Mouse (Mus musculus): ENCODE data around the gene Adcy4.

Gene Adcy4

DNA sequence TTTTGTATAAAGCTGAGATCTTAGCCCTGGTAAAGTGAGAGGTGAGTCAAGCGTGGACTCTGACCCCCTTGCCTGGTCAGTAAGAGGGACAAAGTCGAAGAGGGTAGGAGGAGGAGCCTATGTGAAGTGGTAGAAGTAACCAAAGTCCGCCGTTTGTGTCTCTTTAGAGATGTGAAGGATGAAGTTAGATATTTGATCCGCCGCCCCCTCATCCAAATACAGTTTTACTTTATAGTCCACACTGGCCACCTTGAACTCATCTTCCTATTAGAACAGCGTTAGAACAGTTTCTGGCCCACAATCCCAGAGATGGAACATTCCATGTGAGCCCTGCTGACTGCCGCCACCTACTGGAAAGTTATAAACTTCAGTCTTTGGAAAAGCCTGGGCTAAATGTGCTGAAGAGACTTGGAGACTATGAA is 25.5 kb downstream of the Adcy4 start, which contains the start of gene Cideb:
TSS of gene Cideb (minus strand) at position 96 of the 422 bp plus-strand sequence.
- no peak for DNase-seq (ENCODE audit: low read depth)

DNA sequence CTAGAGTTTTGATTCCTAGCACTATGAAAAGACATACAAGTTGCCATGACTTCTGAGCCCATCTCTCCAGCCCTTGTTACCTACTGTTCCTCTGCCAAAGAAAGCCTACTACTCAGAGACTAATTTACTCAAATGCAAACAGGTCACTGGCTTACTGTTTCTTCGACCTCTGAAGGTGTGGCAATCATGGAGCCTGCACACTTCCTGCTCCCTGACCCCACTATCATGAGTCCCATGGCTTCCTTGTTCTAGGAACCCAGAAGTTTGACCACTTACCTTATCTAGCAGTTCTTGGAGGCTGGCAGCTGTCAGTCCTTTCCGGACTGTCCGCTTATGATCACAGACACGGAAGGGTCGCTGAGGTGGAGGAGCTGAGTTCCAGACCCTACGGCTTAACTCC is 26.3 kb downstream of the Adcy4 start:
- no peak for DNase-seq (ENCODE audit: low read depth)

DNA sequence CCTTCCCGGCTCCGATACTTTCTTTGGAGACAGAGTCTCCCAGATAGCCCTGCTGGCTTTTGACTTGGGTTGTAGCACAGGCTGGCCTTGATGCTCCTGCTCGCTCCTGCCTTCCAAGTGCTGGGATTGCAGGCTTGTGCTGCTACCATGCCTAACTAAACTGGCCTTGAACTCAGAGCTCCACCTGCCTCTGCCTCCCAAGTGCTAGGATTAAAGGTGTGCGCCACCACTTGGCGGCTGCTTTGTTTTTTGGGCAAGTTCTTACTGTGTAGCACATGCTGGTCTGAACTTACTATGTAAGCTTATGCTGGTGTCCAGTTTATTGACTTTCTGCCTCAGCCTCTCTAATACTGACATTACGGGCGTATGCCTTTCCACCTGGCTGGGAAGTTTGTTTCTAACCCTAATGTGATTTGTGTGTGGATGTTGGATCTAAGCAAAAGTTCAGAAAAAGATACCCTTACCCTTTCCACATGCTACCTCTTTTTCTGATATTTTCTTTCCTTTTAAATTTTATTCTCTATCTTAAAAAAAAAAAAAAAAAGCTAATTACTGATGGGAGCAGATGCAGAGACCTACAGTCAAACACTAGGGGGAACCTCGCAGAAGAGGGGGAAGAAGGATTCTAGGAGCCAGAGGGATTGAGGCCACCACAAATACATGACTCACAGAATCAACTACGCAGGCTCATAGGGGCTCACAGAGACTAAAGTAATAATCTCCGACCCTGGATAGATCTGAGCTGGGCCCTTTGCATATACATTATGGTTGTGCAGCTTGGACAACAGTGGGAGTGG is 36.6 kb downstream of the Adcy4 start:
- no peak for DNase-seq (ENCODE audit: low read depth)

DNA sequence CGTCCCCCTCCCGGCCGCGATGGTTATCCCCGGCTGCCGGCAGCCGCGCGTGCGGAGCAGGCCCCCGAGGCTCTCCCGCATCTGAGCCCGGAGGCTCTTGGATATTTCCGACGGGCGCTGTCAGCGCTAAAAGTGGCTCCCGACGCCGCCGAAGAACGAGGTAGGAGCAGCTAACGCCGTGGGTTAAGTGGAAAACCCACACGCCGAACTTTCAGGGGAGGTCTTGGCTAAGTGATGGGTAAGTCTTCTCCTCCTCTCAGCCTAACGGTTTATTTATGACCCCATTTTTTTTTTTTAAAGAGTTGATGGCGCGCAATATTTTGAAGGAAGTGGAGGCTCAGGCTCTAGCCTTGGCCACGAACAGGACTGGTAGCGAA is 38.0 kb downstream of the Adcy4 start:
- no peak for DNase-seq (ENCODE audit: low read depth)

DNA sequence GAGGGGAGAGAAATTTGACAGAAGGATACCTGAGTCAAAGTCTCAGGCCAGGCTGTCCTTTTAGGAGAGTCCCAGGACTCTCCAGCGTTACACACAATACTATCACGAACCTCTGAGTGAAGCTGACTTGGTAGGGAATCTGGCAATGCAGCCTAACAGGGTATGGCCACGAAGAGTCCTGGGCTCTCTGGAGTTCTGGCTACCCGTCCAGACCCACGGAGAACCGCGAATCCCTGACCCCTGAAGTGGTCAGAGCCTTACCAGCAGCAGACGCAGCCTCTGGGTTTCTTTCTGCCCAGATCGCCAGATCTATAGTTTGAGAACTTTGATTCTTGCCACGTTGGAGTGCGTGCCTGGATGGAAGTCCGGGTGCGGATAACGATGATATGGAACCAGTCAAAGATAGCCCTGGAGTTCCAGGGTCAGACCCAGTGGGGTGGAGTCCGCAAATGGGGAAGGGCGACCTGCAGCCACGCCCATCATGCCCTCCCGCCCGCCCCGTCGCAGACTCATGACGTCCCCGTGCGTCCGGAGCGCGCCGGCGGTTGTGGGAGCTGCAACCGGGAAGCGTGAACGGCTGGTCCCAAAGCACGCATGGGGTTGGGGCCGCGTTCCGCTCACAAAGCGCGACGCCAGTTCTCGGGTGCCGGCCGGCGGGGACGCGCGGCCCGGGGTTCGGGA is 38.6 kb downstream of the Adcy4 start, which contains the start of the genes Dhrs1 and Nop9:
TSS of gene Dhrs1 (minus strand) at position 511 of the 681 bp plus-strand sequence.
TSS of gene Nop9 (plus strand) at position 514 of the 681 bp plus-strand sequence.
- peak; percentile 34 for DNase-seq (ENCODE audit: low read depth)

DNA sequence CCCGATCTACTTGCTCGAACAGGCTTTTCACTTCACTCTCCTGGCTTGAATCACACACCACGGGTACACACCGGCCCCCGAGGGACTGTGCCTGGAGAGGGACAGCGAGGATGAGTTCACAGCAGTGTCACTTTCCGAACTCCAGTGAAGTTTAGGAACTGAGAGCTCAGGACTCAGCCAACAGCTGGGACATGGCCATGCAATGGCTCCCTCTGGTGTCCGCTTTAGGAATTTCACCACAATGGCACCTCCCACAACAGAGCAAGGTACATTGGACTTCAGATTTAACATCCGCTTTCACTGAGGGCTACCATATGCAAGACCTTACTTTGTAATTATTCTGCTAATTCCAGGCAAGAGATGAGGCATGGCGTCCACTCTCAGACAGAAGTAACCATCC is 40.2 kb downstream of the Adcy4 start:
- DNase-seq (ENCODE audit: low read depth) = peak; percentile 53

DNA sequence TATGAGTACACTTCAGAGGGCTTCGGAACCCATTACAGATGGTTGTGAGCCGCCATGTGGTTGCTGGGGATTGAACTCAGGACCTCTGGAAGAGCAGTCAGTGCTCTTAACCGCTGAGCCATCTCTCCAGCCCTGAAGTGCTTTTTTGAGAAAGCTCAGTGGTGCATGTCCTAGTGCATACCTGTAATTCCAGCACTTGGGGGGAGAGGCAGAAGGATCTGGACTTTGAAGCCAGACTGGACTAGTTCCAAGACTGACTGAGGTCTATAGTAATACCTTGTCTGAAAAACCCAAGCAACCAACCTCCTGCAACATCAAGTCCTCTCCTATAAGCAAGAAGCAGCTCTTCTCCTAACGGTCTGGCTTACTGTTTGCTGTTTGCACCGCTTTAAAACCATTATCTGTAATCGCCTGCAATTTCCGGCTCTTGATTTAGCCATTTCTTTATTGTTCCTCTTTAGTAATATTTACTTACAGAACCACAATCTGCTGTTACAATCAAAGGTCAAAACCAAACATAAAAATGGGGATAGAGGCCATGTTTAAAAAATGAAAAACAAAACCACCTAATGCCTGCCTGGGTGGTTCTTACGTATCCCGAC is 46.7 kb downstream of the Adcy4 start:
- no peak for DNase-seq (ENCODE audit: low read depth)

DNA sequence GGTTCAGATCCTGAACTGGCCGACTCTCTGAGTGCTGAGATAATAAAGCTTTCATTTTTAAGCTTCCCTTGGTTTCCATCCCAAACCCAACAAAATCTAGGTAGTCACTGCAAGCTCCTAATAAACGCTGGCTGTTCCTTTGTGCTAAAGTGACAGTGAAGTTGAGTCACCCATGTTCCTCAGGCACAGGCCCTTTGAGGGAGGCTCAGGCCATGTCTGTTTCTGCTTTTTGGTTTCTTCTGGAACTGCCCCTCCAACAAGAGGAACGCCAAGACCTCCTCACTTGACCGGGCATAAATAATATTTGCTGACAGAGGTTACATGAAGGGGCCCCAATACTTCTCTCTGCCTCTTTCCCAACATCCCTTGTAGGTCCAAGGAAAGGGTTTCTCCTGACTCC is 48.1 kb downstream of the Adcy4 start:
- DNase-seq (ENCODE audit: low read depth) = no peak

DNA sequence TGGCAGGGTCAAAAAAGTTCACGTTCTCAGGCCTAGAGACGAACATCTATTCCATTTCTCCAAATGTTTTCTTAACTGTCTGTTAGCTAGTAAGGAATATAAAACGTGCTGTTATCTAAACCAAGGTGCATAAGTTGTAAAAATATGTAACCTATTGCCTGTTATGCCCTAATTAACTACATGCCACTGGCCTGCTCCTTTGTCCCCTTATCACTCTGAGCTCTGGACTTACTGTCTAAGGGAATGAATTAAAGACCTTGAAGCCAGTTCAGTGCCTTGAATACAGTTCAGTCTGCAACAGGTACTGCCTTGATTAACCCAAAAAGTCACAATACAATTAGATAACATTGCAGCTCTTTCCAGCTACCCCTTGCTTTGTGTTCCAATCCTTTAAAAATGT is 48.6 kb downstream of the Adcy4 start:
- DNase-seq (ENCODE audit: low read depth) = no peak

DNA sequence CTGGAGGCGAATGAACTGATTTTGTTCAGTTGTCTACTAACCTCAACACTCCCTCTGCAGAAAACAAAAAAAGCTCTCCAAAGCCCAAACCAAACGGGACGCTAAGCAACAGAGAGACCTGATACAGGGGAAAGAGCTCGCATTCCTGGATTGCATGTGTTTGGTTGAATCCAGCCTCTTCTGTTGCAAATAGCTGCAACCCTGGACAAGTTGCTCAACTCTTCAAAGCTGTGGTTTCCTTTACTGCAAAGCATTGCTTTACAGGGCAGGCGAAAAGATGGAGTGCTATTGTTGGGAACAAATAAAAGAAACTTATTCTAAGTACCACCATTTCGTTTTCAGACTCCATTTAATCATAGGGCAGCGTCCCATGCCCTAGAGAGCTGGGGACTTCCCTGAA is 49.0 kb downstream of the Adcy4 start:
- DNase-seq (ENCODE audit: low read depth) = no peak

DNA sequence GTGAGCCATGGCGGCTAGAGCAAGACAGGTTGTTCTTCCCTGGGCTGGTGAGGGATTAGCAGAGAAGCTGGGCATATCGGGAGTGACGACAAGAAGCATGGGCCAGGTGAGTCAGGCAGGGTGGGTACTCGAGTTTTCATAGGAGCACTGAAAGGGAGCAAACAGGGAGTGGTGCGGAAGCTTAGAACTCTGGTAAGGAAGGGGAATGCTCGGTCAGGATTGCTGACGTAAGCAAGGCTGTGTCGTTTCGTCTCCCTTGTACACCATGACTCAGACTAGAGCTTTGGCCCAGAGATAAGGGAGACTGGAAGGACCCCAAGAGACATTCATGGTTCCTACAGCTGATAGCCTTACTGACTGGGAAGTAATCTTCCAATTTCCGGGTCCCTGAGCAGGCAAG is 50.0 kb downstream of the Adcy4 start:
- no peak for DNase-seq (ENCODE audit: low read depth)

DNA sequence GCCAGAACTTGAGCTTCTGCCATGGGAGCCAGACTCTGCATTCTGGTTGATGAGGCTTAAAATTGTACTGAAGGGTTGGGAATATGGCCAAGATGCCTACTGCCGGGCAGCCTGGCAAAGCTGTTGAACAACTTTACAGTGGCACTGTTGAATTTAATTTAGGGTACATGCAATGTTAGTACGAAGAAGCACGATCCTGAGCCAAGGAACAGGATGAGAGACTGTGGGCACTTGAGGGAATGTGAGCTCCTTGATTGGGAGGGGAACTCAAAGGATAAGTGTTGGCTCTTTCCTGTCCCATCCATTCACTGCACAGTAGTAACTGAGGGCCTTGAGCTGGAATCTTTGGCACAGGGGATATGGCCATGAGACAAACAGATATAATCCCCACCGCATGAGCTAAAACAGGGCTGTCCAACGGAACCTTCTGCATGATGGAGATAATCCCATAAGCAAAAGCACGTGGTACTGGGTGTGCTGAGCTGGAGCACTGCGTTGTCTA is 53.3 kb downstream of the Adcy4 start:
- no peak for DNase-seq (ENCODE audit: low read depth)

DNA sequence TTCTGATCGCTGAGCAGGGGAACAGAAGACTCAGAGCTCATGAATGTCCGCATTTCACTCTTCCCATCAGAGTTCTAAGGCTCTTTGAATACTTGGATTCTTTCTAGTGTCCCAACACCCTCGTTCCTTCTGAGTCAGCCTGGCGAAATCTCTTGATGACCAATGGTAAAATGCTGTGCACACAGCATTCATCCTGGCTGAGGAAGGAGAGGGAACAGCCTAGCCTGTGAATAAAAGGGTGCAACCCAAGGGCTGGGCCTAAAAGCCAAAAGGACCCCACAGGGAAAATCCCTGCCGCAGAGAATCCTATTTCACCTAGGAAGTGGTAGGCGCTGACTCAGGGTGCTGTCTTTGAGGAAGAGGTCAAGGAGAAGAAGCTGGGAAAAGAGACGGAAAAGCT is 53.8 kb downstream of the Adcy4 start:
- DNase-seq (ENCODE audit: low read depth) = peak; percentile 61

DNA sequence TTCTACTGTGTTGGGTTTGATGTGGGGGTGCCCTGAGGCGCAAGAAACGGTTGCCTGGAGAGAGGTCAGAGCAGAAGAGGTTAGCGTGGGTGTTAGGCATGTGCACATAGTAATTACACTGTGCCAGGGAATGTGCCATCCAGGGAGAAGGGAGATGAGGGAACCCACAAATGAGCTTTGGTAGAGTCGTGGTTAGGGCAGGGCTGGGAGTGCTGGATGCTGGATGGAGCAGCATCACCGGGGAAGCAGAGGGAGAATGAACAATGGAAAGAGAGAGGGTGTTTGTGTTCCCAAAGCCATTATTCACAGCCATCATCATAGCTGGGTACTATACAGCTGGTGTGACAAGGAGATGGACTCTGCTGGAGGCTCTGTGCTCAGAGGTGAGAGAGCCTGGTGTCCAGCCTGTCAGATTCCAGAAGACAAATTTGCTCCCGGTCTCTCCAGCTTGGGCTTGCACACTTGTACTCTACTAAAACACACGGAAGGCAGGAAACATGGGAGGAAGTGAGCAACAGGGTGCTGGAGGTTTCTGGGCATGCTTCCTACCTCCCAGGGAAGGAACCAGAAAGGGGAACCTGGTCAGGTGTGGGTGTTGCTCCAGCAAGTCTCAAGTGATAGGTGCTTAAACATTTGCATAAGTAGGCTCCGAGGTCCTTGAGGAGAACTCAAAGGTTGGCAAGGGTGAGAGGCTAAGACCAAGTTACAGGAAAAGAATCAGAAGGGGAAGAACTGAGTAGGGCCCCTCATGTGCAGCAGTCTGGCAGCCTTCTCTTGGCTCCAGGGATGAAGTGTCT is 55.8 kb downstream of the Adcy4 start:
- DNase-seq (ENCODE audit: low read depth) = no peak

DNA sequence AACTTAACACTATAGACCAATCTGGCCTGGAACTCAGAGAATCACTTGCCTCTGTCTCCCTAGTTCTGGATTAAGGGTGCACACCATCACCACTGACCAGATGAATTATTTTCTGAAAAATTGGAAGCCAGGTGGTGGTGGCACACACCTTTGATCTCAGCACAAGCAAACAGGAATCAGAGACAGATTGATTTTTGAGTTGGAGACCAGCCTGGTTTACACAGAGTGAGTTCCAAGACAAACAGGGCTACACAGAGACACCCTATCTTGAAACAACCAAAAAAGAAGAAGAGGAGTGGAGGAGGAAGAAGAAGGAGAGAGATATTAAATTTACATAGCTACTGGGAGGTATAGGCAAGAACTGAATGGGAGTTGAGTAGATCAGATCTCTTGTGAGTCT is 57.6 kb downstream of the Adcy4 start:
- no peak for DNase-seq (ENCODE audit: low read depth)

DNA sequence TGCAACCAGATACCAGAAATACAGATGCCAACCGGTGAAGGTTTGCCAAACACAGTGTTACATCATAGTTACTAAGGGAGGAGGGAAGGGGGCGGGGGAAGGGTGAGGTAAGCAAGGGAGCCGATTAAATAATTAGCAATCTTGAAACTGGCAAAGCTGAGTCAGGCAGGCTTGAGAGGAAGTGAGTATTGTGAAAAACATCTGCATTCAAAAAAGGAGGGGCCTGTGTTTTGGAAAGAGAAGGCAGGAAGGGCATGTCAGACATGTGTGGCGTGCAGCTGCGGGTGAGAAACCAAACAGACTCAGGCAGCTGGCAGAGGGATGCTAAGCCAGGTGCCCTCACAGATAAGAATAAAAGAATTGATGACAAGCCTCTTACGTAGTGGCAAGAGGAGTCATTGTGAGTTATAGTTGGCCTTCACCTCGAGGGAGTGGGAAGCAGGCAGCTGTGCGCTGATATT is 59.5 kb downstream of the Adcy4 start:
- DNase-seq (ENCODE audit: low read depth) = peak; percentile 60

DNA sequence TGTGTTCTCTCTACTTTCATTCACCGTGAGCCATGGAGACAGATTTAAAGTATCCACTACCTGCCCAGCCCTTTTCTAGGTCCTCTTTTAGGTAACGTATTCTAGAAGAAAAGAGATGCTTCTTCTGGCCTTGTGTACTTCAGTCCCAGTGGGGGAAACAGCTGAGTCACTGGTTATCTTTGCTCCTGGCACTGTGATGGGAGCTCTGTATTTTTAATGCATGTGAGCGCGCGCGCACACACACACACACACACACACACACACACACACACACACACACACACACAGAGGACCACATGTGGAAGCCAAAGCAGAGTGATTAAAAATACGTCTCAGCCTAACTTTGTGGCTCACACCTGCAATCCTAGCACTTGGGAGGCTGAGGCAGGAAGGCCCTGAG is 60.5 kb downstream of the Adcy4 start:
- no peak for DNase-seq (ENCODE audit: low read depth)

DNA sequence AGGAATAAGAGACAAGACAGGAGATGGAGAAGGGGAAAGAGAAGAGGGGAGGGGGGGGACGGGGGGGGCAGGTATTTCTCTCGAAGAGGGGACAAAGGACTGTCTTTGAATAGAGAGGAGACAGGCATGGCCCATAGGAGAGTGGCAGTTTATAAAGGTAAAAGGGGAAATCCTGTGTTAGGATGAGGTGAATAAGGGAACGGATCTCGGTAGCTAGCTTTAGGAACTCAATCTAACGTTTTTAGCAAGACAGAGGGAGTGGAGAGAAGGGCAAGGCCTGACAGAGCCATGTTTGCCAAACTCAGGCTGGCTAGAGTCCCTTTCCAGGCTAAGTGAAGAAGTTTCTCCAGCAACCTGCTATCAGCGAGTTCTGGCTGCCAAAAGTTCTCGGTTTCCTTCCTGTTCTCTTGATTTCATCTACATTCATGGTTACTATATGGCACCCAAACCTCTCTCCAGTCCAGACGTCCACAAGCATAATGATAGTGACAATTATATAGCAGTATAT is 61.4 kb downstream of the Adcy4 start:
- DNase-seq (ENCODE audit: low read depth) = no peak

DNA sequence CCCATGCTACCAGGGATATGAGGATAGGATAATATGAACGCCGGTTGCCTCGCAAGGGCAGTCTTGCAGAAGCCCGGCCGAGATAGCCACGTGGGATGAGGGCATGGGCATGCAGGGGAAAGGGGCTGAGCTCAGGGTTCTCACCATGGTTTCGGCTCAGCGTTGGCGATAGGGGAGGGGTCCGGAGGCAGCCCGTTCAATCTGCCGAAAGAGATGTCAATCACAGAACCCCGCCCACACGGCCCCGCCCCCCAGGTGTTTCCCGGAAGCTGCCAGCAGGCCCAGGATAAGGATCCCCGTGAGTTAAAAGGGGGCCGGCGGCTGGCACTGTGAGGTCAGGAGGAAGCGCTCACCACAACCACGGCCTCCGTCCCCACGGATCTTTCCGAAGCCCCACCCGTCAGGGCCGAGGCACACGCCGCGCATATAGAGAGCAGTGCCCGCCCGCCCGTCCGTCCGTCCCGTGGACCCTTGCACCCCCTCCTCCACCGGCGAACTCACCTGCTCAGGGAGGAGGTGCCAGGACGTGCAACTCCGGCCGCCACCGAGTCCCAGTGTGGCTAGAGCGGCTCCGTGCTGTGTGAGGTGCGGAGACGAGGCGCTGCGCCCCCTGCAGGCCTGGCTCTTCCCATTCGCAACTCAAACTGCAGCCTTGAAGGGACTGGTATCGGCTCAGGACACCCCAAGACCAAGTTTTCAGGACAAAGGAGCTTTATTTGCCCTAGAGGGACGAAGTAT is 62.0 kb downstream of the Adcy4 start, which contains the start of gene Rabggta:
TSS of gene Rabggta (minus strand) at position 564 of the 738 bp plus-strand sequence.
- DNase-seq (ENCODE audit: low read depth) = peak; percentile 66

DNA sequence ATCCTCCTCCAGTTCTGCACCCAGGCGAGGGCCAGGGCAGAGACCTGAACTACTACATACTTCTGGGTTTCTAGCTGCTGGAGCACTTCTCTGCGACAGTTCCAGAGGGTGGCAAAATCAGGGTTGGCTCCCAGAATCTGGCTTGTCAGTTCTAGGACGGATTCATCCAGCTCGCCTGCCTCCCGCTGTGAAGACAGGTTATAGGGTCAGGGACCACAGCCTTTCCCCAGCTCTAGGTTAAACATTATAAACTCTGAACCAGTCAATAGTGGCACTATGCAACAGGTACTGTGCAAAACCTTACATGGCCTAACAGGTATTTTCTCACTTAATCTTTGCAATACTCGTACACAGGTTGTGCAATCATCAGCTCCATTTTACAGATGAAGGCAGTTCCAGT is 62.8 kb downstream of the Adcy4 start:
- no peak for DNase-seq (ENCODE audit: low read depth)

DNA sequence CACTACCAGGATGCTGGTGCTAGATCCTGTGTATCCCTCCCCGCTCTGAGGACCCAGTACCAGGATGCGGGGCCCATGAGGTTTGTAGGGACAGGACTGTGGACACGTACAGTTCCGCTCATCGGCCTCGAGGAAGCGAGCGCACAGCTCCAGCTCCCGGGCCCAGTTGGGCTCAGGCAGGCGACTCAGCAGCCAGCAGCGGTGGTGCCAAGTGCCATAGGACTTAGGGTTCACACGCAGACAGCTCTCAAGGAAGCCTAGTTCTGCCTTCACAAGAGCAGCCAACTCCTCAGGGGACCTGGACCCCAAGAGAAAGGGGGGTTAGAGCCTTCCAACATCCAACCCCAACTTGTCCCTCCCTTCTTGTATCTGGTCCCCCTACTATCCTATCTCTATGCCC is 63.2 kb downstream of the Adcy4 start:
- DNase-seq (ENCODE audit: low read depth) = no peak
